Comparison of ENCODE assay signal across 11 mouse cellular contexts in the genomic region with DNA sequence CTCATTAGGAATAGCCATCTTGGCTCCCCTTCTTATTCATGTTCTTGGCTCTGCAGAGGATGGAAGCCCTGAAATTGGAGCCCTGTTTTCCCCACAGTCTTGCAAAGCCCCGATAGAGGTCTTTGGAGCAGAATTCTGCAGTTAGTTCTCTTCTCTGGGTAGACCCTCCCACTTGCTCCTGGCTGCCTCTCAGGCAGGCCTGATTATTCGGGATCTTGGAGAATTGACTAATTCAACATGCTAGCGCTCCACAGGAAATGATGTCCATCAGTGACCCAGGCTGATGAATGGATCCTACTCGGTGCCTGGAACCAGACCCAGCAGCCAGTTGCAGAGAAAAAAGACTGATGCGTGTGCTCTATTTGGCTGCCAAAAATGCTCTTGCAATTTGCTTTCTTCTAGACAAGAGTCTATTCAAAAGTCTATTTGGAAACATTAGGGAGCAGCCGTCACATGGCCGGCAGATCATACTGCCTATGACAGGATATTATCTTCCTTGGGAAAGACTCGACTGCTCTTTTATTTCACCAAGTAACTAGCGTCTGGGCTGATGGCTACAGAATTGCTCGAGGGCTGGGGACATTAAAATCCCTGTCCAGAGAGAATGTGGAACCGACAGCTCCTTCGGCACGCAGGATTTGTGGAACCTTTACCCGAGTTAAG.
DNase-seq lines count a peak whose midpoint lies in the region; ATAC-seq and TF ChIP-seq lines count a peak whose summit lies in the region.
"Had no signal": no experiment of that assay in that cellular context is flagged by ENCODE, and none has a peak within 500 bp of the region (broad histone marks: within the 10 kb centered on the region; RNA-seq: fewer than 3 reads in every experiment).

No protein-coding gene starts in this region.

- no peaks in the 10 kb centered on the region for H3K36me3 ChIP-seq in forebrain, embryonic 14.5 days (ENCODE audit: control insufficient read depth, insufficient read depth, low read length)
- H3K36me3 ChIP-seq in forebrain, embryonic 10.5 days (replicated peaks) = no peaks in the 10 kb centered on the region
- no peaks in the 10 kb centered on the region for H3K36me3 ChIP-seq in limb, embryonic 11.5 days (ENCODE audit: control insufficient read depth, insufficient read depth, low read length)
- H3K36me3 ChIP-seq in limb, embryonic 10.5 days = no peaks in the 10 kb centered on the region
- no peaks in the 10 kb centered on the region for H3K36me3 ChIP-seq in forebrain, postnatal 0 days (ENCODE audit: insufficient read depth)
- H3K36me3 ChIP-seq in limb, embryonic 15.5 days = no peaks in the 10 kb centered on the region

- no peak overlapping the region for H3K4me3 ChIP-seq in forebrain, embryonic 14.5 days (ENCODE audit: low read depth, low read length)
- no peak overlapping the region for H3K4me3 ChIP-seq in forebrain, embryonic 10.5 days
- H3K4me3 ChIP-seq in limb, embryonic 11.5 days (ENCODE audit: low read depth, low read length) = no peak overlapping the region
- H3K4me3 ChIP-seq in limb, embryonic 10.5 days = no peak overlapping the region
- H3K4me3 ChIP-seq in forebrain, postnatal 0 days (ENCODE audit: low read depth, low read length) = no peak overlapping the region
- H3K4me3 ChIP-seq in limb, embryonic 15.5 days = no peak overlapping the region

- H3K4me2 ChIP-seq in forebrain, embryonic 14.5 days (ENCODE audit: low read length) = no peak overlapping the region
- H3K4me2 ChIP-seq in limb, embryonic 11.5 days (ENCODE audit: low read depth, severe bottlenecking) = no peak overlapping the region
- H3K4me2 ChIP-seq in forebrain, postnatal 0 days (ENCODE audit: low read depth) = no peak overlapping the region
- H3K4me2 ChIP-seq in limb, embryonic 15.5 days = no peak overlapping the region

- peaks cover 21% of the 10 kb centered on the region for H3K4me1 ChIP-seq in forebrain, embryonic 14.5 days (ENCODE audit: control insufficient read depth, insufficient read depth, low read length)
- H3K4me1 ChIP-seq in forebrain, embryonic 10.5 days = peaks cover 36% of the 10 kb centered on the region
- peaks cover 7% of the 10 kb centered on the region; the same call in 1 of the 2 replicates for H3K4me1 ChIP-seq in limb, embryonic 11.5 days (ENCODE audit: control insufficient read depth, insufficient read depth, low read length)
- H3K4me1 ChIP-seq in limb, embryonic 10.5 days = peaks cover 46% of the 10 kb centered on the region
- H3K4me1 ChIP-seq in forebrain, postnatal 0 days (ENCODE audit: insufficient read depth) = peaks cover 17% of the 10 kb centered on the region
- peaks cover 30% of the 10 kb centered on the region for H3K4me1 ChIP-seq in limb, embryonic 15.5 days

- H3K27ac ChIP-seq in forebrain, embryonic 14.5 days (ENCODE audit: low read depth, low read length) = no peak overlapping the region
- H3K27ac ChIP-seq in forebrain, embryonic 10.5 days = no peak overlapping the region
- H3K27ac ChIP-seq in limb, embryonic 11.5 days (replicated peaks; ENCODE audit: low read depth, low read length) = no peak overlapping the region
- no peak overlapping the region for H3K27ac ChIP-seq in limb, embryonic 10.5 days
- 0 out of 2 replicates have a peak overlapping the region, but pooled peaks have one; percentile 45 for H3K27ac ChIP-seq in forebrain, postnatal 0 days (ENCODE audit: low read depth, low read length)
- peak overlapping the region; percentile 28; the same call in 1 of the 2 replicates for H3K27ac ChIP-seq in limb, embryonic 15.5 days
- H3K27ac ChIP-seq: macrophage had no signal

- no peak for TF ChIP-seq CTCF in forebrain, postnatal 0 days (IDR thresholded peaks at IDR 0.05; ENCODE audit: low read depth)

- H3K9ac ChIP-seq in forebrain, embryonic 14.5 days (ENCODE audit: low read length) = no peak overlapping the region
- peak overlapping the region; percentile 9; the same call in 1 of the 2 replicates for H3K9ac ChIP-seq in limb, embryonic 11.5 days (ENCODE audit: low read length)
- H3K9ac ChIP-seq in forebrain, postnatal 0 days = no peak overlapping the region
- no peak overlapping the region for H3K9ac ChIP-seq in limb, embryonic 15.5 days

- 46% methylated on average over 14 of the region's 14 CpGs for WGBS in forebrain, embryonic 14.5 days
- 86% methylated on average over 14 of the region's 14 CpGs for WGBS in forebrain, embryonic 10.5 days
- WGBS in limb, embryonic 11.5 days = 70% methylated on average over 14 of the region's 14 CpGs
- 83% methylated on average over 14 of the region's 14 CpGs for WGBS in limb, embryonic 10.5 days
- 26% methylated on average over 14 of the region's 14 CpGs for WGBS in forebrain, postnatal 0 days
- WGBS in limb, embryonic 15.5 days = 42% methylated on average over 14 of the region's 14 CpGs

- no peaks in the 10 kb centered on the region for H3K27me3 ChIP-seq in forebrain, embryonic 14.5 days (replicated peaks; ENCODE audit: control insufficient read depth, insufficient read depth, low read length)
- peaks cover 4% of the 10 kb centered on the region; the same call in 1 of the 2 replicates for H3K27me3 ChIP-seq in forebrain, embryonic 10.5 days (ENCODE audit: poor library complexity, severe bottlenecking)
- H3K27me3 ChIP-seq in limb, embryonic 11.5 days (ENCODE audit: control insufficient read depth, insufficient read depth, low read length) = no peaks in the 10 kb centered on the region
- H3K27me3 ChIP-seq in limb, embryonic 10.5 days (ENCODE audit: low read depth, poor library complexity, severe bottlenecking) = no peaks in the 10 kb centered on the region
- no peaks in the 10 kb centered on the region for H3K27me3 ChIP-seq in forebrain, postnatal 0 days (ENCODE audit: insufficient read depth, low read length)
- H3K27me3 ChIP-seq in limb, embryonic 15.5 days = no peaks in the 10 kb centered on the region

- peak; percentile 57 for DNase-seq in forebrain, embryonic 14.5 days (ENCODE audit: low spot score)
- DNase-seq in forebrain, embryonic 10.5 days (ENCODE audit: extremely low spot score, low spot score) = no peak
- no peak for DNase-seq in limb, embryonic 11.5 days (ENCODE audit: low spot score)
- no peak for DNase-seq in limb, embryonic 10.5 days (ENCODE audit: low spot score)
- no peak for DNase-seq in forebrain, postnatal 0 days
- DNase-seq in testis, postnatal 10 days (ENCODE audit: low spot score) = no peak
- no peak for DNase-seq in right cerebral cortex, adult 18-20 months
- DNase-seq: B cell, adult 2 months had no signal

- ATAC-seq in forebrain, embryonic 14.5 days = no peak
- ATAC-seq in limb, embryonic 11.5 days (ENCODE audit: insufficient number of reproducible peaks, low FRiP score, low TSS enrichment, low read depth) = no peak
- peak; percentile 36 for ATAC-seq in forebrain, postnatal 0 days
- ATAC-seq in limb, embryonic 15.5 days (ENCODE audit: insufficient number of reproducible peaks, low FRiP score, low TSS enrichment, low read depth) = 0 out of 2 replicates have a peak, but pooled peaks have one; percentile 44
- ATAC-seq: inflammation-experienced regulatory T-cells, adult 6 months had no signal

- no peaks in the 10 kb centered on the region for H3K9me3 ChIP-seq in forebrain, embryonic 14.5 days (replicated peaks; ENCODE audit: control insufficient read depth, low read length)
- H3K9me3 ChIP-seq in forebrain, embryonic 10.5 days = no peaks in the 10 kb centered on the region
- H3K9me3 ChIP-seq in limb, embryonic 11.5 days (ENCODE audit: control insufficient read depth, low read length) = no peaks in the 10 kb centered on the region
- no peaks in the 10 kb centered on the region for H3K9me3 ChIP-seq in limb, embryonic 10.5 days (replicated peaks)
- no peaks in the 10 kb centered on the region for H3K9me3 ChIP-seq in forebrain, postnatal 0 days (ENCODE audit: low read length)
- H3K9me3 ChIP-seq in limb, embryonic 15.5 days = no peaks in the 10 kb centered on the region

Comparison
In these comparisons a context has a peak if more than half of its experiments do, and no peak if none do; other contexts are left out.
1. ATAC-seq: peak in forebrain, postnatal 0 days (single experiment) and limb, embryonic 15.5 days (single experiment); none in forebrain, embryonic 14.5 days (single experiment) and limb, embryonic 11.5 days (single experiment).
2. H3K27ac ChIP-seq: peak in forebrain, postnatal 0 days (single experiment) and limb, embryonic 15.5 days (single experiment); none in forebrain, embryonic 14.5 days (single experiment), forebrain, embryonic 10.5 days (single experiment), limb, embryonic 11.5 days (single experiment) and limb, embryonic 10.5 days (single experiment).